Mouse (Mus musculus): ENCODE results near the gene Gm4307. TPM values are rescaled to one million over a fixed set of nuclear protein-coding genes. Genes with fewer than 3 reads are reported as not detected.
"Not testable (repeated sequence)": the region's sequence is repeated elsewhere in the genome, so short reads cannot be mapped to it uniquely, and the experiment has no call there.

Gm4307 gene
- not detected in 2 replicates for polyA plus RNA-seq (2015; fragmentation: Nextera tagmentation; extraction: Ambion mirVana)

DNA sequence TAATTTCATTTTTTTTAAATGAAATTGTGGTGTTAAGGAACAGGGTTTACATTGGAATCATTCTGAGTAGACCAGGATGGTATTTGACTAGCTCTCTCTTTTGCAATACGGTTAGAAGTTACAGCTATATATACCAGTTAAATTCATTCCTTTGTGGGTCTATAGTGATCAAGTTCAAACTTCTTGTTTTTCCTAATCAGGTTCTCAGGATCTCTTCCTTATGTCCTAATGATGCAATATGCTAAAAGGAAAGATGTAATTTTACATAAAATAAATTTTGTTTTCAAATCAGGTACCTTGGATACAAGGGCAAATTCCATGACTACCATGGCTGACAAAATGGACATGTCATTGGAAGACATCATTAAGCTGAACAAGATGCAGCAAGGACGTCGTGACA lies at the start of gene Gm4307:
Gm4307 (plus strand) TSS at position 301 of the 400 bp plus-strand sequence.
- not testable (repeated sequence) for ATAC-seq (ENCODE audit: insufficient number of reproducible peaks, low FRiP score, low TSS enrichment, low read depth); H3K4me1 ChIP-seq; H3K27me3 ChIP-seq; H3K9ac ChIP-seq; H3K4me3 ChIP-seq; H3K9me3 ChIP-seq; H3K36me3 ChIP-seq; H3K27ac ChIP-seq; H3K4me2 ChIP-seq
- WGBS = no CpG with 5 or more reads among the region's 3 CpGs

DNA sequence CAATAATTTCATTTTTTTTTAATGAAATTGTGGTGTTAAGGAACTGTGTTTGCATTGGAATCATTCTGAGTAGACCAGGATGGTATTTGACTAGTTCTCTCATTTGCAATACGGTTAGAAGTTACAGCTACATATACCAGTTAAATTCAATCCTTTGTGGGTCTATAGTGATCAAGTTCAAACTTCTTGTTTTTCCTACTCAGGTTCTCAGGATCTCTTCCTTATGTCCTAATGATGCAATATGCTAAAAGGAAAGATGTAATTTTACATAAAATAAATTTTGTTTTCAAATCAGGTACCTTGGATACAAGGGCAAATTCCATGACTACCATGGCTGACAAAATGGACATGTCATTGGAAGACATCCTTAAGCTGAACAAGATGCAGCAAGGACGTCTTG lies 25.8 kb upstream of the Gm4307 start, which contains the start of gene Gm4301:
Gm4301 (plus strand) TSS at position 301 of the 400 bp plus-strand sequence.
- WGBS = no CpG with 5 or more reads among the region's 2 CpGs
- H3K27me3 ChIP-seq; H3K9me3 ChIP-seq; H3K4me2 ChIP-seq; H3K4me3 ChIP-seq; H3K4me1 ChIP-seq; H3K9ac ChIP-seq; ATAC-seq (ENCODE audit: insufficient number of reproducible peaks, low FRiP score, low TSS enrichment, low read depth); H3K36me3 ChIP-seq; H3K27ac ChIP-seq: not testable (repeated sequence)

DNA sequence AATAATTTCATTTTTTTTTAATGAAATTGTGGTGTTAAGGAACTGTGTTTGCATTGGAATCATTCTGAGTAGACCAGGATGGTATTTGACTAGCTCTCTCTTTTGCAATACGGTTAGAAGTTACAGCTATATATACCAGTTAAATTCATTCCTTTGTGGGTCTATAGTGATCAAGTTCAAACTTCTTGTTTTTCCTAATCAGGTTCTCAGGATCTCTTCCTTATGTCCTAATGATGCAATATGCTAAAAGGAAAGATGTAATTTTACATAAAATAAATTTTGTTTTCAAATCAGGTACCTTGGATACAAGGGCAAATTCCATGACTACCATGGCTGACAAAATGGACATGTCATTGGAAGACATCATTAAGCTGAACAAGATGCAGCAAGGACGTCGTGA lies 20.6 kb upstream of the Gm4307 start, which contains the start of gene Gm4302:
Gm4302 (plus strand) TSS at position 301 of the 400 bp plus-strand sequence.
- WGBS = no CpG with 5 or more reads among the region's 3 CpGs
- not testable (repeated sequence) for H3K36me3 ChIP-seq; ATAC-seq (ENCODE audit: insufficient number of reproducible peaks, low FRiP score, low TSS enrichment, low read depth); H3K4me1 ChIP-seq; H3K9ac ChIP-seq; H3K4me2 ChIP-seq; H3K9me3 ChIP-seq; H3K27ac ChIP-seq; H3K27me3 ChIP-seq; H3K4me3 ChIP-seq

DNA sequence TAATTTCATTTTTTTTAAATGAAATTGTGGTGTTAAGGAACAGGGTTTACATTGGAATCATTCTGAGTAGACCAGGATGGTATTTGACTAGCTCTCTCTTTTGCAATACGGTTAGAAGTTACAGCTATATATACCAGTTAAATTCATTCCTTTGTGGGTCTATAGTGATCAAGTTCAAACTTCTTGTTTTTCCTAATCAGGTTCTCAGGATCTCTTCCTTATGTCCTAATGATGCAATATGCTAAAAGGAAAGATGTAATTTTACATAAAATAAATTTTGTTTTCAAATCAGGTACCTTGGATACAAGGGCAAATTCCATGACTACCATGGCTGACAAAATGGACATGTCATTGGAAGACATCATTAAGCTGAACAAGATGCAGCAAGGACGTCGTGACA lies 15.5 kb upstream of the Gm4307 start, which contains the start of gene Gm4303:
Gm4303 (plus strand) TSS at position 301 of the 400 bp plus-strand sequence.
- not testable (repeated sequence) for ATAC-seq (ENCODE audit: insufficient number of reproducible peaks, low FRiP score, low TSS enrichment, low read depth); H3K4me1 ChIP-seq; H3K27me3 ChIP-seq; H3K4me3 ChIP-seq; H3K4me2 ChIP-seq; H3K27ac ChIP-seq; H3K9ac ChIP-seq; H3K9me3 ChIP-seq; H3K36me3 ChIP-seq
- WGBS = no CpG with 5 or more reads among the region's 3 CpGs

DNA sequence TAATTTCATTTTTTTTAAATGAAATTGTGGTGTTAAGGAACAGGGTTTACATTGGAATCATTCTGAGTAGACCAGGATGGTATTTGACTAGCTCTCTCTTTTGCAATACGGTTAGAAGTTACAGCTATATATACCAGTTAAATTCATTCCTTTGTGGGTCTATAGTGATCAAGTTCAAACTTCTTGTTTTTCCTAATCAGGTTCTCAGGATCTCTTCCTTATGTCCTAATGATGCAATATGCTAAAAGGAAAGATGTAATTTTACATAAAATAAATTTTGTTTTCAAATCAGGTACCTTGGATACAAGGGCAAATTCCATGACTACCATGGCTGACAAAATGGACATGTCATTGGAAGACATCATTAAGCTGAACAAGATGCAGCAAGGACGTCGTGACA lies 10.3 kb upstream of the Gm4307 start, which contains the start of gene Gm4305:
Gm4305 (plus strand) TSS at position 301 of the 400 bp plus-strand sequence.
- H3K27ac ChIP-seq; H3K27me3 ChIP-seq; H3K9me3 ChIP-seq; H3K4me1 ChIP-seq; H3K36me3 ChIP-seq; H3K4me3 ChIP-seq; H3K4me2 ChIP-seq; ATAC-seq (ENCODE audit: insufficient number of reproducible peaks, low FRiP score, low TSS enrichment, low read depth); H3K9ac ChIP-seq: not testable (repeated sequence)
- WGBS = no CpG with 5 or more reads among the region's 3 CpGs

DNA sequence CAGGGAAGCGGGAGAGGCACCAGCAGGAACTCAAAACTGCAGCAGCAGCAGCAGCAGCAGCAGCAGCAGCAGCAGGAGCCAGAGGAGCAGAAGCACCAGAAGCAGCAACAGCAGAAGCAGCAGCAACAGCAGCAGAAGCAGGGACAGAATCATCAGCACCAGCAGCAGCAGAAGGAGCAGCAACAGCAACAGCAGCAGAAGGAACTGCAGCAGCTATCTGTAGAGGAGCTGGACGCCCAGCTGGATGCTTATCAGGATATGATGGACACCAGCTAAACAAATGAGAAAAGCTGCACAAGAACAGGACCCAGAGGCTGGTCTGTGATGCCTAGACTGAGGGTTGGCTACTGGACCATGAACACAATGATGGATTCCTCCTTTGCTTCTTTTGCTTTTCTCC lies 4.3 kb upstream of the Gm4307 start:
- not testable (repeated sequence) for H3K27me3 ChIP-seq; H3K27ac ChIP-seq; H3K9ac ChIP-seq; H3K9me3 ChIP-seq; H3K36me3 ChIP-seq; ATAC-seq (ENCODE audit: insufficient number of reproducible peaks, low FRiP score, low TSS enrichment, low read depth); H3K4me3 ChIP-seq; H3K4me1 ChIP-seq; H3K4me2 ChIP-seq
- WGBS = 75% methylated on average over 2 of the region's 2 CpGs

DNA sequence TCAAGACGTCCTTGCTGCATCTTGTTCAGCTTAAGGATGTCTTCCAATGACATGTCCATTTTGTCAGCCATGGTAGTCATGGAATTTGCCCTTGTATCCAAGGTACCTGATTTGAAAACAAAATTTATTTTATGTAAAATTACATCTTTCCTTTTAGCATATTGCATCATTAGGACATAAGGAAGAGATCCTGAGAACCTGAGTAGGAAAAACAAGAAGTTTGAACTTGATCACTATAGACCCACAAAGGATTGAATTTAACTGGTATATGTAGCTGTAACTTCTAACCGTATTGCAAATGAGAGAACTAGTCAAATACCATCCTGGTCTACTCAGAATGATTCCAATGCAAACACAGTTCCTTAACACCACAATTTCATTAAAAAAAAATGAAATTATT lies 21.3 kb downstream of the Gm4307 start, which contains the start of gene Gm4312:
Gm4312 (minus strand) TSS at position 101 of the 400 bp plus-strand sequence.
- H3K9me3 ChIP-seq; H3K4me2 ChIP-seq; H3K36me3 ChIP-seq; H3K9ac ChIP-seq; ATAC-seq (ENCODE audit: insufficient number of reproducible peaks, low FRiP score, low TSS enrichment, low read depth); H3K4me1 ChIP-seq; H3K4me3 ChIP-seq; H3K27me3 ChIP-seq; H3K27ac ChIP-seq: not testable (repeated sequence)
- WGBS = no CpG with 5 or more reads among the region's 2 CpGs

DNA sequence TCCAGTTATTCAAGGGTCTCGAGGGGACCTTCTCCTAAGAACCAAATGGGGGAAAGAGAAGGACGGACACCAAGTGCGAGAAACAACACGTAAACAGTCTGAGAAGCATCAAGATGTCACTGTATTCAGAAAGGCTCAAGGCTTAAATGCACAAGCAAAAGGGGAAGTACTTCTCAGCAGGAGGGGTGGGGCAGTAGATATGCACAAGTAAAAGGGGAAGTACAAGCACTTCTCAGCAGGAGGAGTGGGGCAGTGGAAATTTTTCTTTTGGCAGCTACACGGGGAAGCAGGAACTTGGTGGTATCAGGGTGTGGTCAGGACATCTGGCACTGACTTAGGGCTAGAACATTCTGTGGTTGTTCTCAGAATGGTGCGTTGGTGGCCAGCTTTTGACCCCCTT lies 41.2 kb downstream of the Gm4307 start:
- 84% methylated on average over 6 of the region's 6 CpGs for WGBS
- ATAC-seq (ENCODE audit: insufficient number of reproducible peaks, low FRiP score, low TSS enrichment, low read depth); H3K9ac ChIP-seq; H3K36me3 ChIP-seq; H3K4me3 ChIP-seq; H3K9me3 ChIP-seq; H3K27me3 ChIP-seq; H3K4me2 ChIP-seq; H3K27ac ChIP-seq; H3K4me1 ChIP-seq: not testable (repeated sequence)

Other genes starting within 250 kb of the Gm4307 start
- not detected in 2 replicates for gene Gm4301, start 25.7 kb upstream of the Gm4307 start, polyA plus RNA-seq (2015; fragmentation: Nextera tagmentation; extraction: Ambion mirVana)
- gene Gm4302, start 20.5 kb upstream of the Gm4307 start, polyA plus RNA-seq (2015; fragmentation: Nextera tagmentation; extraction: Ambion mirVana) = not detected in 2 replicates
- not detected in 2 replicates for gene Gm4303, start 15.4 kb upstream of the Gm4307 start, polyA plus RNA-seq (2015; fragmentation: Nextera tagmentation; extraction: Ambion mirVana)
- gene Gm4305, start 10.2 kb upstream of the Gm4307 start, polyA plus RNA-seq (2015; fragmentation: Nextera tagmentation; extraction: Ambion mirVana) = not detected in 2 replicates
- not detected in 2 replicates for gene Gm4312, start 21.2 kb downstream of the Gm4307 start, polyA plus RNA-seq (2015; fragmentation: Nextera tagmentation; extraction: Ambion mirVana)
- 20.4 and 20.8 TPM in 2 replicates for gene Tmtc3, start 126.0 kb downstream of the Gm4307 start, polyA plus RNA-seq (2015; fragmentation: Nextera tagmentation; extraction: Ambion mirVana)
- gene Cep290, start 126.2 kb downstream of the Gm4307 start, polyA plus RNA-seq (2015; fragmentation: Nextera tagmentation; extraction: Ambion mirVana) = 3.9 and 4.9 TPM in 2 replicates
- 10.2 and 10.8 TPM in 2 replicates for gene 4930430F08Rik, start 229.1 kb downstream of the Gm4307 start, polyA plus RNA-seq (2015; fragmentation: Nextera tagmentation; extraction: Ambion mirVana)
- not detected in 2 replicates for gene 1700017N19Rik, start 229.1 kb downstream of the Gm4307 start, polyA plus RNA-seq (2015; fragmentation: Nextera tagmentation; extraction: Ambion mirVana)